Mouse (Mus musculus): Measurements from ENCODE around the gene Thegl. TPM values are rescaled to one million over a fixed set of nuclear protein-coding genes. Genes with fewer than 3 reads are reported as not detected.
A peak's percentile ranks its signal among the peaks of the same experiment; 100 is the strongest.

Thegl gene
- polyA plus RNA-seq, 1 experiment from 2014 or later, result 0.28 TPM

DNA sequence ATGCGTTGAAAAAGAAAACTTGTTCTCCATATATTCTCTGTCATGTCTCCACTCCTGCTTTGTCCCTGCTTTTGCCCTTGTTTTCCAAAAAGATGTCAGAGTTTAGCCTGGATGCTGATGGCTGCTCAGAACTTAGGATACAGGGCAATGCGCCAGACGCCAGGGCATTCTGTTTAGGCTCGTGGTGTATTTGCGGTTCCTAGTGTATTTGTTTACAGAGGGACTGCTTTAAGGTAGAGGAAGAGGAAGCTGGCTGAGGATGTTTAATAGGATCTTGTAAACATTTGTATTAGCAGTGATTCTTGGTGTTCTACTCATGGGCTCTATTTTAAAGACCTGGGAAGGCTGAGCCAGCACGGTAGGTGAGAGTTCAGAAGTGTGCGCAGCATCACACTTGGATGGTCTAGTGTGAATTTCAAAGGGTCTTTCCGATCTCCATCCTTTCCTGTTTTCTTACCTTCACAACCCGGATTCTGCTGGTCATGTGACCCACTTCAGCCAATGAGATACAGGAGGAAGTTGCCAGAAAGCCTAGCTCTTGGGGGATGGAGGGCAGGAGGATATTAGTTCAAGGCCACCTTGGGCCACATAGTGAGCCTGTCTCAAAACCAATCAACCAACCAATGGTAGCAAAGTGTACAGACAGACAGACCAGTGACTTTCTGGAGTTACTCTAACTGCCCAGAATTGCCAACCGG lies 70.1 kb downstream of the Thegl start:
- DNase-seq (ENCODE audit: low spot score) (no peak), ATAC-seq (ENCODE audit: insufficient read depth, low FRiP score, low TSS enrichment) (no peak)
- Histone ChIP-seq H3K4me3 (ENCODE audit: low read depth, low read length) (no peak overlapping the region), H3K4me2 (ENCODE audit: low read depth) (no peak overlapping the region), H3K9ac (ENCODE audit: low read length) (no peak overlapping the region), H3K27me3 (ENCODE audit: control insufficient read depth, insufficient read depth, low read length) (no peaks in the 10 kb centered on the region), H3K27ac (ENCODE audit: low read depth, low read length) (no peak overlapping the region), H3K4me1 (ENCODE audit: control insufficient read depth, insufficient read depth, low read length) (no peaks in the 10 kb centered on the region), H3K36me3 (ENCODE audit: control insufficient read depth, insufficient read depth, low read length) (no peaks in the 10 kb centered on the region), H3K9me3 (ENCODE audit: control insufficient read depth, low read length) (no peaks in the 10 kb centered on the region)
- 89% methylated on average over 10 of the region's 10 CpGs for WGBS

DNA sequence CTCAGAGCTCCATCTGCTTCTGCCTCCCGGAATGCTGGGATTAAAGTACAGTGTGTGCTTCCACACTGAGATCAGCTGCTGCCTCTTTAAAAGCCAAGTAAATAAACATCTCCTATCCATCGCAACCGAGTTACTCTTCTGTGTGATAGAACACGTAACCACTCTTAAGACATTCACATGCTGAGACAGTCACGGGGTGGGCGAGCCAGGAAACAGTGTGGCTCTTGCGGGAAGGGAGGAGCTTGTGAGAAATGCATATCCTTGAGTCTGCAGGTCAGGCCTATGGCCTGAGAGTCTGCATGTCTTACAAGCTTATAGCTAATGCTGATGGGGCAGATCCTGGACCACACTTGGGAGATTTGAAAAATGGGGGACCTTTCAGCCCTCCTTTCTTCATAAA lies 70.7 kb downstream of the Thegl start:
- no peaks in the 10 kb centered on the region for H3K27me3 ChIP-seq (ENCODE audit: control insufficient read depth, insufficient read depth, low read length)
- no peak overlapping the region for H3K9ac ChIP-seq (ENCODE audit: low read length)
- DNase-seq (ENCODE audit: low spot score), result no peak
- 92% methylated on average over 7 of the region's 7 CpGs for WGBS
- ATAC-seq (ENCODE audit: insufficient read depth, low FRiP score, low TSS enrichment), result no peak
- no peaks in the 10 kb centered on the region for H3K9me3 ChIP-seq (ENCODE audit: control insufficient read depth, low read length)
- no peak overlapping the region for H3K4me2 ChIP-seq (ENCODE audit: low read depth)
- H3K27ac ChIP-seq (ENCODE audit: low read depth, low read length), result no peak overlapping the region
- H3K4me1 ChIP-seq (ENCODE audit: control insufficient read depth, insufficient read depth, low read length), result no peaks in the 10 kb centered on the region
- H3K4me3 ChIP-seq (ENCODE audit: low read depth, low read length), result no peak overlapping the region
- H3K36me3 ChIP-seq (ENCODE audit: control insufficient read depth, insufficient read depth, low read length), result no peaks in the 10 kb centered on the region

DNA sequence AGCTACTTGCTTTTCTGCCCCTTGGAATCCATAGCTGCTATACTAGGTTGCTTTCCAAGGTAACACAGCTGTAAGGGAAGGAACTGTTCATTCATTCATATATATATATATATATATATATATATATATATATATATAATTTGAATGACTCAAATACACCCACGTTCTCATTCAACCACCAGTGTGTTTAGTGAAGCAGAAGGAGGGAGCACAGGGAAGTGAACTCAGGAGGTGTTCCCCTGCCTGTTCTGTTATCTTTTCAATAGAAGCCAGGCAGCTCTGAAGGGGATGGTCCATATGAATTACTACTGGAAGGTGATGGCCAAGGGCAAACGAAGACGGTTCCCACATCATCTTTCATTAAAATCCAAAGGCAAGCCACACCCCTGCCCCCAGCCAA lies 71.3 kb downstream of the Thegl start:
- WGBS, result 78% methylated on average over 3 of the region's 3 CpGs

DNA sequence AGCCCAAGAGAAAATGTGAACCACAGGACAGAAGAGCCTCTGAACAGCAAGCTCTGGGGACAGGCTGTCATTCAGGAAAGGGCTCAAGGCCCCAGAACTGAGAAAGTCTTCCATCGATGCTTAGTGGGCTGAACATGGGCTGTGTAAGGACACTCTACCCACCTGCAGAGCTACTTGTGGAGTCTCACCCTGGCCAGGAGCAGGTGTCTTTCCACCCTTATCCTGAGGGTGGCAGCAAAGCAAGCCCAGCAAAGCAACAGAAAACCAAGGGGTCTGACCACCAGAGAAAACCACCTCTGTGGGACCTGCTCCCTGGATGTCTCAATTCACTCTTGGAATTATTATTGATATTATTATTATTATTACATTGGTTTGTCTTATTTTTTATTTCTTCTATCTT lies 73.5 kb downstream of the Thegl start:
- H3K27ac ChIP-seq (ENCODE audit: low read depth, low read length), result no peak overlapping the region
- H3K4me3 ChIP-seq (ENCODE audit: low read depth, low read length), result no peak overlapping the region
- H3K27me3 ChIP-seq (ENCODE audit: control insufficient read depth, insufficient read depth, low read length), result 0 out of 2 replicates have a peak, but pooled peaks cover 2% of the 10 kb centered on the region
- H3K36me3 ChIP-seq (ENCODE audit: control insufficient read depth, insufficient read depth, low read length), result no peaks in the 10 kb centered on the region
- WGBS, result 67% methylated on average over 1 of the region's 1 CpGs
- H3K9me3 ChIP-seq (ENCODE audit: control insufficient read depth, low read length), result no peaks in the 10 kb centered on the region
- ATAC-seq (ENCODE audit: insufficient read depth, low FRiP score, low TSS enrichment) (peak; percentile 49), DNase-seq (ENCODE audit: low spot score) (peak; percentile 63)
- no peaks in the 10 kb centered on the region for H3K4me1 ChIP-seq (ENCODE audit: control insufficient read depth, insufficient read depth, low read length)
- no peak overlapping the region for H3K9ac ChIP-seq (ENCODE audit: low read length)
- no peak overlapping the region for H3K4me2 ChIP-seq (ENCODE audit: low read depth)

More for the DNA sequence above, 71.3 kb downstream of the Thegl start:
- Histone ChIP-seq H3K9me3 (ENCODE audit: control insufficient read depth, low read length) (no peaks in the 10 kb centered on the region), H3K4me3 (ENCODE audit: low read depth, low read length) (no peak overlapping the region), H3K27ac (ENCODE audit: low read depth, low read length) (no peak overlapping the region), H3K4me1 (ENCODE audit: control insufficient read depth, insufficient read depth, low read length) (no peaks in the 10 kb centered on the region), H3K4me2 (ENCODE audit: low read depth) (no peak overlapping the region), H3K27me3 (ENCODE audit: control insufficient read depth, insufficient read depth, low read length) (no peaks in the 10 kb centered on the region), H3K36me3 (ENCODE audit: control insufficient read depth, insufficient read depth, low read length) (no peaks in the 10 kb centered on the region), H3K9ac (ENCODE audit: low read length) (no peak overlapping the region)
- no peak for ATAC-seq (ENCODE audit: insufficient read depth, low FRiP score, low TSS enrichment)
- no peak for DNase-seq (ENCODE audit: low spot score)

DNA sequence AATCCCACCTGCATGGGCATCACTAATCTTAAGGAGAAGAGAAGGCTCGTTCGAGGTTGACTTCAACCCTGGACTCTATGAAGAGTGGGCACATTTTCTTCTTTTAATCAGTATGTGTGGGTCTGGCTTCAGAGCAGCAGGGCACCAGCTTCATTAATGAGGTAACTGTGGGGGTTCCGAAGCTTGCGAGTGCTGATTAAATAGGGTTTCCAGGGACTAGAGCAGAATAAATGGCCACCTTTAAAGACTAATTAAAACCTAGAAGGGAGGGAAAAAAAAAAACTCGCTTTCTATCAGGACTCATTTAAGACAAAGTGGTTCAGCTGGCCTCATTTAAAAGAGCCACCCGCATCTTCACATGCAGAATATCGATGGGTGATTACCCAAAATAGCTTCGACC lies 74.1 kb downstream of the Thegl start:
- ATAC-seq (ENCODE audit: insufficient read depth, low FRiP score, low TSS enrichment) (no peak), DNase-seq (ENCODE audit: low spot score) (no peak)
- Histone ChIP-seq H3K4me3 (ENCODE audit: low read depth, low read length) (no peak overlapping the region), H3K27me3 (ENCODE audit: control insufficient read depth, insufficient read depth, low read length) (peaks cover 2% of the 10 kb centered on the region; the same call in 1 of the 2 replicates), H3K9me3 (ENCODE audit: control insufficient read depth, low read length) (no peaks in the 10 kb centered on the region), H3K4me1 (ENCODE audit: control insufficient read depth, insufficient read depth, low read length) (no peaks in the 10 kb centered on the region), H3K27ac (ENCODE audit: low read depth, low read length) (no peak overlapping the region), H3K9ac (ENCODE audit: low read length) (no peak overlapping the region), H3K4me2 (ENCODE audit: low read depth) (no peak overlapping the region), H3K36me3 (ENCODE audit: control insufficient read depth, insufficient read depth, low read length) (no peaks in the 10 kb centered on the region)
- 78% methylated on average over 8 of the region's 8 CpGs for WGBS

DNA sequence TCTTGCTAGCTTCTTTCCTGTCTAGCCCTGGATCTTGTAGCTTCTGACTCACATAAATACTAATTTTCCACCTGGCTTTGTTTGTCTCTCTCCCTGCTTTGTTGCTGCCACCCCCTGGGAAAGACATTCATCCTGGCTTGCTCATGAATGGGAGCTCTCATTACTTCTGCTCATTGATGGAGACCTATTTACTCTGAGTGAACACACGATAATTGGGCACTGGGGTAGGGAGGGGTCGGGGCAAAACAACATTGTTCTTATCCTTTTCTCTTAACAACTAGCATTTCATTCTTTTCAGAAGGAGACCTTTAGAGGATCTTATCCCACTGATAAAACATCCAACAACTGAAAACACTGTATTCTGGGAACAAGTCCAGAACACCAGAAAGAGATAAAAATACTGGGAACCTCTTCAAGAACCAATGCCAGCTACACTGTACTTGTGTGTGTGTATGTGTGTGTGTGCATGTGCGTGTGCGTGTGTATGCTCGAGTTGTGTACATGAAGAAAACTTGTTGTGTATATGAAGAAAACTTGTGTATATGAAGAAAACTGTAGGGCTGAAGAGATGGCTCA lies 74.8 kb downstream of the Thegl start:
- no peak for ATAC-seq (ENCODE audit: insufficient read depth, low FRiP score, low TSS enrichment)
- Histone ChIP-seq H3K4me1 (ENCODE audit: control insufficient read depth, insufficient read depth, low read length) (no peaks in the 10 kb centered on the region), H3K4me3 (ENCODE audit: low read depth, low read length) (no peak overlapping the region), H3K27ac (ENCODE audit: low read depth, low read length) (no peak overlapping the region), H3K9me3 (ENCODE audit: control insufficient read depth, low read length) (no peaks in the 10 kb centered on the region), H3K4me2 (ENCODE audit: low read depth) (no peak overlapping the region), H3K27me3 (ENCODE audit: control insufficient read depth, insufficient read depth, low read length) (peaks cover 2% of the 10 kb centered on the region; the same call in 1 of the 2 replicates), H3K36me3 (ENCODE audit: control insufficient read depth, insufficient read depth, low read length) (no peaks in the 10 kb centered on the region), H3K9ac (ENCODE audit: low read length) (no peak overlapping the region)
- 60% methylated on average over 5 of the region's 5 CpGs for WGBS
- DNase-seq (ENCODE audit: low spot score), result no peak

DNA sequence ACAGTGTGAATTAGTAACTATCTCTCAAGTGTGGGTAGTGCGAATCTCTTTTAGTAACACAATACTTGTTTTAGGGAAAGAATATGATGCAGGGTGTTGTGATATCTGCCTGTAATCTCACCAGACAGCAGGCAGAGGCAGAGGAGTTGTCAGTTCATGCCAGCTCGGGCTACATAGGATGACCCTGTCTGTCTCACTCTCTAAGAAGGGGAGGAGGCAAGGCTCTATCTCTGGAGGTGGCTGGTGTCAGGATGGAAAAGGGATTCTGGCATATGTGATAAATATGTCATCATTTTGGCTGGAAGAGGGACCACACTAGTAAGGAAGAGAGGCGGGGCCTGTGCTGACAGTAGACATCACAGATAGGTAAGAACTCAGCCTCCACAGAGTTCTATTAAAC lies 76.1 kb downstream of the Thegl start:
- no peak overlapping the region for H3K27ac ChIP-seq (ENCODE audit: low read depth, low read length)
- H3K4me3 ChIP-seq (ENCODE audit: low read depth, low read length), result no peak overlapping the region
- DNase-seq (ENCODE audit: low spot score), result no peak
- no peaks in the 10 kb centered on the region for H3K4me1 ChIP-seq (ENCODE audit: control insufficient read depth, insufficient read depth, low read length)
- no peaks in the 10 kb centered on the region for H3K9me3 ChIP-seq (ENCODE audit: control insufficient read depth, low read length)
- H3K36me3 ChIP-seq (ENCODE audit: control insufficient read depth, insufficient read depth, low read length), result no peaks in the 10 kb centered on the region
- no peak overlapping the region for H3K9ac ChIP-seq (ENCODE audit: low read length)
- ATAC-seq (ENCODE audit: insufficient read depth, low FRiP score, low TSS enrichment), result no peak
- no peak overlapping the region for H3K4me2 ChIP-seq (ENCODE audit: low read depth)
- WGBS, result 71% methylated on average over 3 of the region's 3 CpGs
- peaks cover 2% of the 10 kb centered on the region; the same call in 1 of the 2 replicates for H3K27me3 ChIP-seq (ENCODE audit: control insufficient read depth, insufficient read depth, low read length)

DNA sequence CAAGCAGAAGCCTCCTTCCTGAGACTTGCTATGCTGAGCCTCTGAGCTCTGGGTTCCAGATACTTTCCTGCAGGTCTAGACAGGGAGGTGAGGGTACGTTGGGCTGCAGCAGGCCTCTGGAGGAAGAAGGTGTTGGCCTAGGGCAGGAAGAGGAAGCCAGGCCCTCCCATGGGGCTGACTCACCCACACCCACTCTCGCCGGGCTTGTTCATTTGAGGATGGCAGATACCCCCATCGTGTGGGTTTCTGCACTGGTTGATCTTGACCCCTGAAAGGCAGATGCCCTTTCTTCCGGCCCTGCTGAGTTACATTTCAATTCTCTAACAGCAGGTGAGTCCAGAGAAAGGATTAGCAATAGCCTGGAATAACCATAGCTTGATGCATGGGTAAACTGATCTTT lies 76.7 kb downstream of the Thegl start:
- no peaks in the 10 kb centered on the region for H3K4me1 ChIP-seq (ENCODE audit: control insufficient read depth, insufficient read depth, low read length)
- no peak overlapping the region for H3K27ac ChIP-seq (ENCODE audit: low read depth, low read length)
- H3K4me3 ChIP-seq (ENCODE audit: low read depth, low read length), result no peak overlapping the region
- H3K9ac ChIP-seq (ENCODE audit: low read length), result no peak overlapping the region
- no peak for ATAC-seq (ENCODE audit: insufficient read depth, low FRiP score, low TSS enrichment)
- no peak for DNase-seq (ENCODE audit: low spot score)
- H3K4me2 ChIP-seq (ENCODE audit: low read depth), result no peak overlapping the region
- H3K9me3 ChIP-seq (ENCODE audit: control insufficient read depth, low read length), result no peaks in the 10 kb centered on the region
- no peaks in the 10 kb centered on the region for H3K36me3 ChIP-seq (ENCODE audit: control insufficient read depth, insufficient read depth, low read length)
- H3K27me3 ChIP-seq (ENCODE audit: control insufficient read depth, insufficient read depth, low read length), result peaks cover 2% of the 10 kb centered on the region; the same call in 1 of the 2 replicates
- 82% methylated on average over 5 of the region's 5 CpGs for WGBS

DNA sequence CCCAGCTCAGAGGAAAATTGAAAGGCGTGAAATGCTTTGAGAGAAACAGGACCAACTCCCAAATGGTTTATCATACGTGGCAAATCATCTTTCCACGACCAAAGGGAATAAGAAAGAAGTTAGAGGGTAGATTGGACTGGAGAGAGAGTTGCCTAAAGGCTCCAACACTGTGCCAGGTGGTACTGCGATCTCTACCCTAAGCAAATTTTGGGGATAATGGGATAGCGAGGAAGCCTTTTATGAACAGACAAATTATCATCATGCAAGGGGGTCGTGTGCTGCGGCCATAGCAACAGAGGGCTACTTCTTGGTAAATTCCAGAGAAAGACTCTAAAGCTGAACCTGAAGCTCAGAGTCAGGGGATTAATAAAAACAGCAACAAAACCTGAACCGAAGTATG lies 78.1 kb downstream of the Thegl start:
- H3K27me3 ChIP-seq (ENCODE audit: control insufficient read depth, insufficient read depth, low read length), result peaks cover 2% of the 10 kb centered on the region; the same call in 1 of the 2 replicates
- peak overlapping the region; percentile 56 for H3K4me3 ChIP-seq (ENCODE audit: low read depth, low read length)
- WGBS, result 40% methylated on average over 8 of the region's 8 CpGs
- no peaks in the 10 kb centered on the region for H3K36me3 ChIP-seq (ENCODE audit: control insufficient read depth, insufficient read depth, low read length)
- no peaks in the 10 kb centered on the region for H3K4me1 ChIP-seq (ENCODE audit: control insufficient read depth, insufficient read depth, low read length)
- no peak for ATAC-seq (ENCODE audit: insufficient read depth, low FRiP score, low TSS enrichment)
- H3K9me3 ChIP-seq (ENCODE audit: control insufficient read depth, low read length), result no peaks in the 10 kb centered on the region
- peak overlapping the region; percentile 99 for H3K4me2 ChIP-seq (ENCODE audit: low read depth)
- H3K27ac ChIP-seq (ENCODE audit: low read depth, low read length), result no peak overlapping the region
- DNase-seq (ENCODE audit: low spot score), result no peak
- no peak overlapping the region for H3K9ac ChIP-seq (ENCODE audit: low read length)

Measured in neural tube, embryonic 11.5 days (tissue).